In genomic region chr2:32875675-32876489, GRCm38 (mm10) we compare ENCODE assay signal across 8 mouse cellular contexts. TPM values are rescaled to one million over a fixed set of nuclear protein-coding genes. Genes with fewer than 3 reads are reported as not detected.
DNase-seq lines count a peak whose midpoint lies in the region; ATAC-seq and TF ChIP-seq lines count a peak whose summit lies in the region.

TSS of gene Fam129b (plus strand) at chr2:32876114.

- intact Hi-C loops in heart, postnatal 36 days (cut with DNase I), result loop anchor here (2.0 kb wide), 1 partner anchor 37 kb away; no protein-coding TSS in a partner anchor

- H3K36me3 ChIP-seq in forebrain, embryonic 16.5 days (ENCODE audit: control insufficient read depth, insufficient read depth), result no peaks in the 10 kb centered on the region
- no peaks in the 10 kb centered on the region for H3K36me3 ChIP-seq in neural tube, embryonic 15.5 days

- no peaks in the 10 kb centered on the region for H3K27me3 ChIP-seq in cerebellum, adult 2 months (ENCODE audit: control insufficient read depth, insufficient read depth, low read length)
- H3K27me3 ChIP-seq in forebrain, embryonic 16.5 days (replicated peaks; ENCODE audit: control insufficient read depth, insufficient read depth, low read length), result no peaks in the 10 kb centered on the region
- H3K27me3 ChIP-seq in neural tube, embryonic 15.5 days (replicated peaks), result no peaks in the 10 kb centered on the region

- H3K27ac ChIP-seq in cerebellum, adult 2 months (ENCODE audit: insufficient read depth, low read length), result peak within 1 kb of the TSS; percentile 36; the same call in 1 of the 2 replicates
- H3K27ac ChIP-seq in forebrain, embryonic 16.5 days (ENCODE audit: low read length), result peak within 1 kb of the TSS; percentile 90
- H3K27ac ChIP-seq in neural tube, embryonic 15.5 days (replicated peaks), result peak within 1 kb of the TSS; percentile 92

- 1% methylated on average over 65 of the region's 68 CpGs for WGBS in cerebellum, adult 2 months
- 0% methylated on average over 44 of the region's 68 CpGs for whole genome bisulfite sequencing in forebrain, embryonic 16.5 days
- under 1% methylated on average over 68 of the region's 68 CpGs for whole genome bisulfite sequencing in lung, adult 2 months
- WGBS in neural tube, embryonic 15.5 days, result under 1% methylated on average over 59 of the region's 68 CpGs

- TF ChIP-seq CTCF in cerebellum, adult 2 months (IDR thresholded peaks at IDR 0.05; ENCODE audit: borderline replicate concordance, insufficient read depth, low read depth, low read length), result no peak
- no peak for TF ChIP-seq CTCF in lung, adult 2 months (IDR thresholded peaks at IDR 0.05; ENCODE audit: insufficient read depth, low read length)

- peak; percentile 30; the same call in 1 of the 2 replicates for TF ChIP-seq POLR2A in cerebellum, adult 2 months (IDR thresholded peaks at IDR 0.05; ENCODE audit: borderline replicate concordance, insufficient read depth, low read length)
- peak; percentile 75; the same call in 1 of the 2 replicates for TF ChIP-seq POLR2A in lung, adult 2 months (IDR thresholded peaks at IDR 0.05; ENCODE audit: borderline replicate concordance, extremely low read depth, low read depth, low read length)

- peaks cover 12% of the 10 kb centered on the region for H3K4me1 ChIP-seq in cerebellum, adult 2 months (ENCODE audit: control insufficient read depth, insufficient read depth, low read length)
- peaks cover 45% of the 10 kb centered on the region for H3K4me1 ChIP-seq in forebrain, embryonic 16.5 days (replicated peaks; ENCODE audit: control insufficient read depth, insufficient read depth, low read length)
- H3K4me1 ChIP-seq in lung, adult 2 months (ENCODE audit: control insufficient read depth, insufficient read depth, low read length), result peaks cover 28% of the 10 kb centered on the region
- H3K4me1 ChIP-seq in neural tube, embryonic 15.5 days, result peaks cover 61% of the 10 kb centered on the region

- ATAC-seq in forebrain, embryonic 16.5 days, result peak; percentile 87
- peak; percentile 90 for ATAC-seq in neural tube, embryonic 15.5 days (ENCODE audit: low FRiP score)

- H3K4me2 ChIP-seq in forebrain, embryonic 16.5 days (ENCODE audit: low read length), result peak within 1 kb of the TSS; percentile 84
- H3K4me2 ChIP-seq in neural tube, embryonic 15.5 days, result peak within 1 kb of the TSS; percentile 83

- no peaks in the 10 kb centered on the region for H3K9me3 ChIP-seq in forebrain, embryonic 16.5 days (ENCODE audit: control insufficient read depth, low read length)
- H3K9me3 ChIP-seq in neural tube, embryonic 15.5 days (replicated peaks), result no peaks in the 10 kb centered on the region

- peak within 1 kb of the TSS; percentile 98 for H3K9ac ChIP-seq in forebrain, embryonic 16.5 days (replicated peaks; ENCODE audit: low read depth, low read length)
- H3K9ac ChIP-seq in neural tube, embryonic 15.5 days (replicated peaks), result peak within 1 kb of the TSS; percentile 88

- peak within 1 kb of the TSS; percentile 60 for H3K4me3 ChIP-seq in cerebellum, adult 2 months (replicated peaks; ENCODE audit: insufficient read depth, low read depth, low read length)
- H3K4me3 ChIP-seq in forebrain, embryonic 16.5 days (replicated peaks; ENCODE audit: low read length), result peak within 1 kb of the TSS; percentile 85
- peak within 1 kb of the TSS; percentile 90 for H3K4me3 ChIP-seq in lung, adult 2 months (replicated peaks; ENCODE audit: extremely low read depth, low read depth, low read length)
- peak within 1 kb of the TSS; percentile 89 for H3K4me3 ChIP-seq in neural tube, embryonic 15.5 days (replicated peaks)

- peak; percentile 85 for DNase-seq in MN1 (ENCODE audit: low spot score)
- peak; percentile 79 to 83 for DNase-seq in cerebellum, adult 2 months
- DNase-seq in heart, postnatal 36 days, result peak; percentile 90
- DNase-seq in layer of hippocampus, adult 18-20 months (ENCODE audit: low spot score in 2 of 2), result peak in 1 of 2 experiments; percentile 65
- peak; percentile 92 for DNase-seq in lung, adult 2 months
- DNase-seq in thymus, adult 18-20 months, result peak; percentile 37 to 44

RNA-seq across cellular contexts. Expression of gene Fam129b, which starts in this region (rescaled TPM):
- 23.9 and 24.5 TPM in 2 replicates for polyA plus RNA-seq in cerebellum, adult 2 months (2012; rRNA removed)
- 36.4 and 41.1 TPM in 2 replicates for polyA plus RNA-seq in forebrain, embryonic 16.5 days (2015; fragmentation: Nextera tagmentation; extraction: Ambion mirVana)
- total RNA-seq in heart, postnatal 36 days (2021), result 10 to 100 TPM; 22.5 to 26.9 TPM
- 10 to 100 TPM; 18.0 to 21.1 TPM for total RNA-seq in layer of hippocampus, adult 18-20 months (2021)
- polyA plus RNA-seq in lung, adult 2 months (2012; rRNA removed), result 205 and 224 TPM in 2 replicates
- 30.7 and 34.7 TPM in 2 replicates for polyA plus RNA-seq in neural tube, embryonic 15.5 days (2015; fragmentation: Nextera tagmentation; extraction: Ambion mirVana)

Comparison
In these comparisons a context has a peak if more than half of its experiments do, and no peak if none do; other contexts are left out.
1. H3K27ac ChIP-seq: peak in every context shown above with its lines; median percentile 92 in neural tube, embryonic 15.5 days; 90 in forebrain, embryonic 16.5 days; 36 in cerebellum, adult 2 months.